Mouse (Mus musculus): ENCODE measurements at regions not wholly inside any gene's neighbourhood (a gene's known extent, or its start where the extent isn't known, plus 50 kb on each side); places are given as distances from the start of the nearest gene placed in this dataset.
"Not testable (repeated sequence)": the region's sequence is repeated elsewhere in the genome, so short reads cannot be mapped to it uniquely, and the experiment has no call there.

DNA sequence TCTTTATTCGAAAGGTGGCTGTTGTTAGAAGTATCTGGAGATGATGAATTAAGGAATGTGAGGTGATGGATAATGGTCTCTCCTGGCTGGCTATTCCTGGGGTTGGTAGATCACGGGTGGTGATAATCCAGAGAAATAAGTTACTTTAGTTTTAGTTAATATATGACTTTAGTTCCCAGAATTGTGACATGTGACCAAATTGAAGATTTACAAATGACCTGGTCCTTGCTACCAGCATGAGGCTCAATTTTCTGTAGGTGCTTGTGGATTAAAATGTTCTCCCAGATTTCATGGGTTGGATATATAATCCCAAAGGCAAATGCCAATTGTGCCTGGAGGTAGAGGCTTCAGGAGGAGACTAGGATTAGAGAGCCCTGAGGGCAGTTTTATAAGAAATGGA lies 53.7 kb downstream of the Teddm3 start:
- not testable (repeated sequence) for TF ChIP-seq EP300, CTCF (IDR thresholded peaks at IDR 0.05; ENCODE audit: low read depth)

Measured in liver, embryonic 14.5 days (tissue).